Mouse (Mus musculus) T-helper 2 cell (primary cell): ENCODE measurements around the gene Sema3f.

ENCODE experiments used
- in situ Hi-C: fragments of 300-600 bp; cut with MboI, MseI; formaldehyde crosslinking; loops from one replicate; pipeline ENCODE4 v1.15.1; 2025; ENCODE audit warnings: high pct_unique_total_duplicates

Gene Sema3f

GRCm38 (mm10) chr9:107716951-107717350, 6.7 kb upstream of the Sema3f start:
- in situ Hi-C loops = no loop called here

- in situ Hi-C loops = no loop called here
Measured at GRCm38 (mm10) chr9:107715632-107716031, 5.4 kb upstream of the Sema3f start.

DNA sequence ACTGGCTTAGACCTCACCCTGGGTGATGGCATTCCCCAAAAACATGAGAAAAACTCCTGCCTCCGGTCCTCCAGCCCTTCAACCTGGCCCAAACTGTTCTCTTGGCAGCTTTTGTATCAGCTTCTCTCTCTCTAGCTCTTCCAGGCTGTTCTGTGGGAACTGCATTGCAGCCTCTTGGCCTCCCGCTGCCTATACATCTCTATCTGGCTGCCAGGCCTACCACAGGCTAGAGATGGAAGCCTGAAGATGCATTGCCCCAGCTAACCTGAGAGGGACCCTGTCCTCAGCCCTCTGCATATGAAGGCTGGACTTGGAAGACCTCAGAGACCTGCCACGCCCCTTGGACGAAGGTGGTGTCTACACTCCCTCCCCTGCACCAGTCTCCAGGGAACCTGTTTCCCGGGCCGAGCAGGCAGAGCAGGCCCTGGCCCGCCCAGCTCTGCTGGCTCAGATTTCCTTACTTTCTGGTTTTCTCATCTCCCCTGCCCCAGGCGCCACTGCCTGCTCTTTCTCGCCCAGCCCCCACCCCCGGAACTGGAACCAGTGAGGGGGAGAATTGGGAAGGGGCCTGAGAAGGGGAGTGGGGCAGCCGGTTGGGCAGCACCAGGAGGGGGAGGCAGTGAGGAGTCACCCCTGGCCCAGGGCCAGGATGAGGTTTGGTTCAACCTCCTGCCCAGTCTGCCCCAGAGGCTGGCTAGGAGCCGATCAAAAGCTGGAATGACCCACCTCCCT, 4.1 kb upstream of the Sema3f start:
- in situ Hi-C loops = no loop called here

- in situ Hi-C loops = loop anchor here (5.0 kb wide), 1 partner anchor 57 kb away; no protein-coding TSS in a partner anchor
Measured at GRCm38 (mm10) chr9:107709096-107709696, 1.1 kb downstream of the Sema3f start.

- in situ Hi-C loops = loop anchor here (5.0 kb wide), 1 partner anchor 56 kb away; no protein-coding TSS in a partner anchor
Measured at GRCm38 (mm10) chr9:107708439-107709095, 1.7 kb downstream of the Sema3f start.

GRCm38 (mm10) chr9:107707701-107708438, 2.4 kb downstream of the Sema3f start:
- in situ Hi-C loops = loop anchor here (5.0 kb wide), 1 partner anchor 56 kb away; no protein-coding TSS in a partner anchor

DNA sequence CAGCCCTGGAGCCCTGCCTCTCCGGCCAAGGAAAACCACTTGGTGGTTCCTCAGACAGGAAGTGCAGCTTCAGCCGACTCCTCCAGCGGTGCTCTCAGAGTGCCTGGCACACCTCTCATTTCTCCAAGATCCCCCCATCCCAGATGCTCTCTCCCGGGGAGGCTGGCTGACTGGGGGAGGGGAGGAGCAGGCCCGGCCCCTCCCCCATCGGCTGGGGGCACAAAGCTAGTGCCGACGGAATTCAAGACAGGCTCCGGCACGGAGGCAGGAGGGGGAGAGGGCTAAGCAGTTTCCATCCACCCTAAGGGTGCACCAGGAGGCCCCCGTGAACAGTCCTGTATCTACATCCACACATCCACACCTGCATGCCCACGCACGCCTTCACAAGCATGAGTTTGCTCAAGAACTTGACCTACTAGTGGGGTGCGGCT, 3.5 kb downstream of the Sema3f start:
- in situ Hi-C loops = loop anchor here (5.0 kb wide), 1 partner anchor 54 kb away; no protein-coding TSS in a partner anchor

DNA sequence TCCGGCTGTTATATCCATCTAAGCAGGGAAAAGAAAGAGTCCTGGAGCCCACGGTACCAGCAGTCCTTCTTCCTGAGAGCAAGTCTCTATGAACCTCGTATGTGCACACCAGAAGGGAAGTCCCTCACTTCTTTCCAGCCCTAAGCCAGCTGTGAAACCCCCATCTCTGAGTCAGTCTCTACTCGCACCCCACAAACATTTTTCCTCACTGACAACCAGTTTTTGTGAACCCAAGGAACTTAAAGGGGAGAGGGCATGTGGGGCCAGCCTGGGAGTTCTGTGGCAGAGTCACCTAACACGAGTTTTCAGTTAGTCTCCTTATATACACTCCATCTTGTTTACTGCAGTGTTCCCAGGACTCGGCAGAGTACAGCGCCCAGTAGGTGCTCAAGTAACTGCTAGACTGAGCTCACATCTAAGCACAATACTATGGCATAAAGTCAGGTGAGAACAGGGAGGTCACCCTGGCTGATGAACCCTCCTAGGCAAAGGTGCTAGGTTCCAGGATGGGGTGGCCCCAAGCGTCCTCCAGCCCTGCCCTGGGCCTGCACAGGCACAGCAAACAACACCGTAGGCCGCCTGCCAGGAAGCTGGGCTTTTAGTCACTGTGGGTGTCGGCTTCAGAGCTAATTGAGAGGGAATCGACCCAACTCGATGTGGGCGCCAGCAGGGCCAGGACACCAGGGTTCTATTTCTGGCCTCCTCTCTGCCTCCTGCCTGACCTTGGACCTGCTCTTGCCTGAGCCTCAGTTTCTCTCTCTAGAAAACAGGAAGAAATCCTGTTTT, 6.7 kb downstream of the Sema3f start:
- in situ Hi-C loops = no loop called here

DNA sequence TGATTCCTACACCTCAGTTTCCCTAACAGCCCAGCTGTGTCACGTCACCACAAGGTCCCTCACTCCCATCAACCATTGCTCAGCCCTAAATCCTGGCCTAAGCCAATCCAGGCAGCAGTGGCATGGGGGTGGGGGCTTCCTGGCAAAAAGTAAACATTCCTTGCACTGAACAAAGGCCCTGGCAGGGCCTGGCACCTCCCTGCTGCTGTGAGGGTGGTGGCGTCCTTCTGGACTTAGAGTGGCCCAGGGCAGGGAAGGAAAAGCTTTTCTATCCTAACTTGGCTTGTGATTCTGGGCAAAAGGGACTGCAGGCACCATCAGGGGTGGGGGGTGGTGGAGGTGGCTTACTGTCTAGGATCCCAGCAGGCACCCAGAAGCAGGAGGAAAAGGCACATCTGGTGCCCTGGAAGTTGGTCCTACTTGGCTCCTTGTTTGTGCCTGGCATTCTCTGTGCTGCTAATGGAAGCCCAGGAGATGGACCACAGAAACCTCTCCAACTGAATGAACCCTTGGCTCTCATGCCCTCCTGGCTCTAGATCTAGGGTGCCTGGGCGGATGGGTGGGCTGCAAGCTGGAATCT, 7.6 kb downstream of the Sema3f start:
- in situ Hi-C loops = no loop called here

GRCm38 (mm10) chr9:107701594-107701993, 8.7 kb downstream of the Sema3f start:
- in situ Hi-C loops = no loop called here

- in situ Hi-C loops = no loop called here
Measured at GRCm38 (mm10) chr9:107700114-107700571, 10.1 kb downstream of the Sema3f start.

- in situ Hi-C loops = no loop called here
Measured at GRCm38 (mm10) chr9:107699376-107699980, 10.8 kb downstream of the Sema3f start.

- in situ Hi-C loops = no loop called here
Measured at GRCm38 (mm10) chr9:107698611-107699190, 11.6 kb downstream of the Sema3f start.

- in situ Hi-C loops = no loop called here
Measured at GRCm38 (mm10) chr9:107697811-107698521, 12.3 kb downstream of the Sema3f start.

GRCm38 (mm10) chr9:107696845-107697610, 13.2 kb downstream of the Sema3f start:
- in situ Hi-C loops = no loop called here

DNA sequence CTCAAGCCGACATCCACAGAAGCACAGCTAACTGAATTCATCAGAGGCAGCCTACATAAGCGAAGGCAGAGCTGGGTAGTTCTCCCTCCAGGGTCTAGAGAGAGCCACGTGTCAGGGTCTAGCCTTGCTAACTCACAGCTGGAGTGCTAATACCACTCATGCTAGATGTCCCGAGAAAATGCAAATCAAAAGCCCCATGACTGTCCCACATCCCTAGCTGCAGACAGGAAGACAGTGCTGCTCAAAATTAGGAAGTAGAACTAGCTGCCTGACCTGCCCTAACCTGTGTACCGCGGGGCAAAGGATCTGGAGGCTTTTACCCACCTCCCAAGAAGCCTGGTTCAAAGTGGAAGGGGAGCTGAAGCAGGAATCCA, 14.2 kb downstream of the Sema3f start:
- in situ Hi-C loops = no loop called here

DNA sequence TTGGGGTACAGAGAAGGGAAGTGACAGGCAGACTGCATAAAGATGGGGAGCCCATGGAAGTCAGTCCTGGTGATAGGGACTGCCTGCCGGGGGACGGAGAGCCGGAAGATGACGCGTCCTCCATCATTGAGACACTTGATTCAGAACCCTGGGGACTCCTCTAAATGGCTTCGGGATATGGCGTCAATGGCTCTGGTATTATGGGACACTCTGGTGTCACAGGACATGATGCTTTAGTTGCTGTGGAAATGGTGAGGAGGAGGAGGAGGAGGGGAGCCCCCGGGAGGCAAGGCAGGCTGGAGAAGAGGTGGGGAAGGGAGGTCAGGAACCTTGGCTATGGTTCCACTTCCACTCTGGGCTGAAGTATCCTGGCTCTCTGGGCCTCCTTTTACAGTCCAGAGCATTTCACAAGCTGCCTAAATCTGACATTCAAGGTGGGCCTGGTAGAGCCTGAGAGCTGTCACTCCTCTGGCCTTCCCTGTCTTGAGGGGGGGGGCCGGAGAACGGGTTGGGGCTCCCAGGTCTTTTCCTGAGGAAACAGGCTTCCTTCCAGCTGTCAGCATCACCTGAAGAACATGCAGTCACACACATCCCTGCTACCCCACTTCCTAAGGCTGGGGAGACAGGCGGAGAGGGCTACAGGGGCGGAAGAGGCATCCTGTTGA, 14.7 kb downstream of the Sema3f start:
- in situ Hi-C loops = no loop called here

GRCm38 (mm10) chr9:107694627-107695026, 15.6 kb downstream of the Sema3f start:
- in situ Hi-C loops = no loop called here
